Mouse (Mus musculus) embryo, embryonic 11 days (tissue): ENCODE results near the gene Zswim3.
"Not testable (repeated sequence)": the region's sequence is repeated elsewhere in the genome, so short reads cannot be mapped to it uniquely, and the experiment has no call there.

Source experiments
- DNase-seq: peaks from one replicate; pipeline ENCODE4 v3.0.0-alpha.2; 2015

Zswim3 gene

DNA sequence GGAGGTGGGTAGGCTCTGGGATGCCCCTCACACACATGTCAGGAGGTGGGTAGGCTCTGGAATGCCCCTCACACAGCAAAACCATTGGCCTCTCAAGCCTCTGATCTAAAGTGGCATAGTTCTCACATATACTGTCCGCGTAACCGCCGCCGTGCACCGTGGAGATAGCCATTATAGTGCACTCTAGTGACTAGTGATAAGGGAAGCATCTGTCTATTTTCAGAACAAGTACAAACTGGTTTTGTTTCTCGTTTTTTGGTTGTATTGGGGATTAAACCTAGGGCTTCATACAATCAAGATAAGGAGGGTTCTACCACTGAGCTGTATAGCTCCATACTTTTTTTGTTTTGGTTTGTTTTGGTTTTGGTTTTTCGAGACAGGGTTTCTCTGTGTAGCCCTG is 10.9 kb downstream of the Zswim3 start:
- DNase-seq = no peak

- no peak for DNase-seq
Measured at GRCm38 (mm10) chr2:164817206-164817605, 12.3 kb downstream of the Zswim3 start.

DNA sequence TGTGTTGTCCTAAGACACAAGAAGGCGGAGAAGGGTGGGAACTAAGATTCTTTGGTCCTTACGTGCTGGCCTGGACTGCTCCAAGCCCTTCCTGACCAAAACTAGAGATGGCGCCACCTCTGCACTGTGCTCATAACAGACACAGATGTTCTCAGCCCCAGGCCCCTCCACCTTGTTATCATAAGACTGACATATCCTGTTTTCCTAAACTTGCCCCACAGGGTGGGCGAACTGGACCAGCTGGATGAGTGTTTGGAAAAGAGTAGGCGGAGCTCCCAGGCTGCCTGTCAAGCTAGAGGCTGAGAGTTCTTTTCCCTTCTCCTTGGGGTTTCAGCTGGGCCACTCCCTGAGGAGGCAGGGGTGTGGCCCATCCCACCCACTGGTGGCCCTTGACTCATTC is 12.8 kb downstream of the Zswim3 start:
- peak; percentile 50 for DNase-seq

GRCm38 (mm10) chr2:164821060-164821459 is 16.2 kb downstream of the Zswim3 start:
- no peak for DNase-seq

GRCm38 (mm10) chr2:164822636-164823165 is 17.8 kb downstream of the Zswim3 start, which contains the start of gene Zswim1:
Zswim1 (plus strand) TSS chr2:164822686.
- peak; percentile 97 for DNase-seq

- peak; percentile 62 for DNase-seq
Measured at GRCm38 (mm10) chr2:164823181-164823585, 18.3 kb downstream of the Zswim3 start.

DNA sequence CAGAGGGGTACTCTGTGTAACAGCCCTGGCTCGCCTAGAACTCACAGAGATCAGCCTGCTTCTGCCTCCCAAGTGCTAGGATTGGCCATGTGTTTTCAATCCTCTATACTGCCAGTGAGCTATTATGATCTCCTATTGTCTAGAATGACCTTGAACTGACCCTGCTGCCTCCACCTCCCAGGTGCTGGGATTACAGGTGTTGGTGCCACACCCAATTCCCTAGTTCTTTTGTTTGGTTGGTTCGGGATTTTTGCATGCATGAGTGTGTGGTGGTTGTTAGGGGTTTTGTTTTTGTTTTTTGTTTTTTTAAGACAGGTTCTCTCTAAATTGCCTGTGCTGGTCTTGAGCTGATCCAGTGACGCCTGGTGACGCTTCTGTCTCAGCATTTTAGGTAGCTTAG is 19.1 kb downstream of the Zswim3 start:
- no peak for DNase-seq

DNA sequence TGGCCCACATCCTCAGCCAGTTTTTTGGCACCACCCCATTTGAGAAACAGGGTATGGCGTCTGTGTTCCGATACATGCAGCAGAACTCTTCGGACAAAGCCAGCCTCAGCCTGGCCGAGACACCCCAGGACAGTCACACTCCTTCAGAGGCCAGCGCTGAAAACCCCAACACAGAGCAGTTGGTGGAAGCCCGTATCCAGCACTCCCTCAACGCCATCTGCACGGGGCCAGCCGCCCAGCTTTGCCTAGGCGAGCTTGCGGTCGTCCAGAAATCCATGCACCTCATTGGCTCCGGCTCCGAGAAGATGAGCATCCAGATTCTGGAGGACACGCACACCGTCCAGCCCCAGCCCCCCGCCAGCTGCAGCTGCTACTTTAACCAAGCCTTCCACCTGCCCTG is 20.6 kb downstream of the Zswim3 start:
- no peak for DNase-seq

- DNase-seq = no peak
Measured at GRCm38 (mm10) chr2:164827146-164827850, 22.4 kb downstream of the Zswim3 start.

GRCm38 (mm10) chr2:164828437-164828836 is 23.5 kb downstream of the Zswim3 start, which contains the start of gene Spata25:
Spata25 (minus strand) TSS chr2:164828537.
- no peak for DNase-seq

DNA sequence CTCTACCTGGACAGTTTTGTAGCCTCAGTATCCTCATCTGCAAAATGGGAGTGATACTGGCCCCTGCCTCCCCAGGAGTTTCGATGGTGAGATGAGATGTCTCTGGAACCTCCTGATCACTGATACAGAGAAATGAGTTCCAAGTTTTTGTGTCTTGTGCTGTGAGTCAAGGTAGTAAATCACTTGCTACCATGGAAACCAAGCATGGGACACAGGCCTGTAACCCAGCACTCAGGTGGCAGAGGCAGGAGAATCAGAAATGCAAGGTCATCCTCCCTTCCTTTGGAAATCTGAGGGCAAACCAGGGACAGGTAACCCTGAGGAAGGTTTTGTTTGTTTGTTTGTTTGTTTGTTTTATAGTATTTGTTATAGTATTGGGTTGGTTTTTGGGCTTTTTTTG is 24.2 kb downstream of the Zswim3 start:
- DNase-seq = no peak

DNA sequence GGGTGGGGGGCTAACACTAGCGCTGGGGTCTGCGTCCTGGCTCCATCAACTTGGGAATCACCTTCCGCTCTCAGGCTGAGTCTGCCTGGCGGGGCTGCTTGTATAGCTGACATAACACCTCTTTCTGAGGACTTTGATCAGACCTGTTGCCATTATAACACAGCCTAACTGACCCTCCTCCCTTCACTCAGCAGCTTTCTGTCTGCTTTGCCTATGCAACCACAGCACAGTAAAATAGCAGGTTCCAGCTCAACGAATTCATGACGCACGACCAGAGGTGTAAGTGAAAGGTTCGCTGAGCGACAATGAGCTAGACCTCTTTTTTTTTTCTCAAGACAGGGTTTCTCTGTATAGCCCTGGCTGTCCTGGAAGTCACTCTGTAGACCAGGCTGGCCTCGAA is 26.1 kb downstream of the Zswim3 start:
- DNase-seq = no peak

GRCm38 (mm10) chr2:164832032-164832747 is 27.3 kb downstream of the Zswim3 start:
- no peak for DNase-seq

- peak; percentile 83 for DNase-seq
Measured at GRCm38 (mm10) chr2:164832748-164833301, 27.9 kb downstream of the Zswim3 start, which contains the start of gene Ctsa. Ctsa (plus strand) TSS chr2:164832873.

DNA sequence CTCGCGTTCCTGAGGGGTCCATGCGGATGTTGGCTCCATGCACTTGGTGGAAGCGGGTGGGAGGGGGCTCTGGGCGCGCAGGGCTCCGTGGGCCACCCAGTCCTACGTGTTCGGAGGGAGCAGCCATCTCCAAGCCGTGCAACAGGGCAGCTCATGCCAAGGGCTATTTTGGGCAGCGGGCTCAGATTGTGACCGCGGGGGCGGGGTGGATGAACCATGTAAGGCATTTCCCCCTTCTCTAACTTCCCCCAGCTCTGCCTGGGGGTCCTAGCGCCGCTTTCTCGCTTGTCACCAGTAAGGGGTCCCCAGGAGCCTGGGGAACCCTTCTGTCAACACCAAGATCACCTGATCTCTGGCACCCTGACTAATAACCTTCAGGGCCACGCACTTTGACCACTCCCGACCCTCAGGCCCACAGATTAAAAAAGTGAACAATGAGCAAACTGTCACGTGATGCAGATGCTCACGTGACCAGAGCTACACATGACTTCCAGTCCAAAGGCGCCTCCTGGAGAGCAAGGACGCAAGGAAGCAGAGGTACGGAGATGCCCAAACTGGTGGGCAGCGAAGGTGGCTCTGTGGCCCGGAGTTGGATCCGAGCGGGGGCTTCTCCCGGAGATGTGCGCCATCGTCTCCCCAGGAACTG is 28.5 kb downstream of the Zswim3 start, which contains the start of gene Neurl2:
Gene Neurl2 (minus strand): TSS at position 143 of the 646 bp plus-strand sequence.
- peak; percentile 94 for DNase-seq

DNA sequence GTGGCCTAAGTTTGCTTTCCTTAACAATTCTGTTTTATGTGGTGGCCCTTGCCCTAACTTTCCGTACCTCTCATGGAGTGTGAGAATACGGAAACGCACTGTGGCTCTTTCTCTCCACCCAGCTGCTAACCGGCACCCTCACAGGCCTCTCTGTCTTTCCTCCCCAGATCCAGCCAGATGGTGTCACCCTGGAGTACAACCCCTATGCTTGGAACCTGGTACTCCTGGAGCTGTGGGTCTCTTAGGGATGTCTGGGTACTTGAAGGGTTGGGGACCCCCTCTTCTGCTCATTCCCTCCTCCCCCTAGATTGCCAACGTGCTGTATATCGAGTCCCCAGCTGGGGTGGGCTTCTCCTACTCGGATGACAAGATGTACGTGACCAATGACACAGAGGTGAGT is 29.6 kb downstream of the Zswim3 start:
- no peak for DNase-seq

- no peak for DNase-seq
Measured at GRCm38 (mm10) chr2:164835164-164835563, 30.3 kb downstream of the Zswim3 start.

- no peak for DNase-seq
Measured at GRCm38 (mm10) chr2:164845782-164846181, 40.9 kb downstream of the Zswim3 start.

DNA sequence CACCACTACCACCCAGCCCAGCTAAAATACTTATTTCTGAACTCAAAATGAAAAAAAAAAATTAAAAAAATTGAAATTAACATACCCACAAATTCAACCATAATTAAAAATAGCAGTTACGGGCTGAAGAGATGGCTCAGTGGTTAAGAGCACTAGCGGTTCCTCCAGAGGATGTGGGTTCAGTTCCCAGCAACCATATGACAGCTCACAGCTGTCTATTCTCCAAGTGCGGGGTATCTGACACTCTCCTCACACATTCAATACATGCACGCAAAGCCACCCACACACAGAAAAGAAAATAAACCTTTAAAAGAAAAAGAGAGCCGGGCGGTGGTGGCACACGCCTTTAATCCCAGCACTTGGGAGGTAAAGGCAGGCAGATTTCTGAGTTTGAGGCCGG is 45.2 kb downstream of the Zswim3 start:
- no peak for DNase-seq

DNA sequence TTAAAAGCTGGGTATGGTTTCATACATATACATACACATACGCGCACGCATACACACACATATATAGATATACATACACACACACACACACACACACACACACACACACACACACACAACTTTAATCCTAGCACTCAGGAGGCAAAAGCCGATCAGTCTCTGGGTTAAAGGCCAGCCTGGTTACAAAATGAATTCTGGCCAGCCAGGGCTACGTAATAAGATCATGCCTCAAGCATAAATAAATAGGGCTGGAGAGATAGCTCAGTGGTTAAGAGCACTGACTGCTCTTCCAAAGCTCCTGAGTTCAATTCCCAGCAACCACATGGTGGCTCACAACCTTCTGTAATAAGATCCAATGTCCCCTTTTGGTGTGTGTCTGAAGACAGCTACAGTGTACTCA is 50.7 kb downstream of the Zswim3 start:
- not testable (repeated sequence) for DNase-seq

GRCm38 (mm10) chr2:164856309-164857100 is 51.6 kb downstream of the Zswim3 start:
- DNase-seq = peak; percentile 34
